Mouse (Mus musculus): Measurements from ENCODE around the gene Arvcf. TPM values are rescaled to one million over a fixed set of nuclear protein-coding genes. Genes with fewer than 3 reads are reported as not detected.

Gene Arvcf
- total RNA-seq, 2 experiments from 2014 or later, result 33.2 to 38.6 TPM

DNA sequence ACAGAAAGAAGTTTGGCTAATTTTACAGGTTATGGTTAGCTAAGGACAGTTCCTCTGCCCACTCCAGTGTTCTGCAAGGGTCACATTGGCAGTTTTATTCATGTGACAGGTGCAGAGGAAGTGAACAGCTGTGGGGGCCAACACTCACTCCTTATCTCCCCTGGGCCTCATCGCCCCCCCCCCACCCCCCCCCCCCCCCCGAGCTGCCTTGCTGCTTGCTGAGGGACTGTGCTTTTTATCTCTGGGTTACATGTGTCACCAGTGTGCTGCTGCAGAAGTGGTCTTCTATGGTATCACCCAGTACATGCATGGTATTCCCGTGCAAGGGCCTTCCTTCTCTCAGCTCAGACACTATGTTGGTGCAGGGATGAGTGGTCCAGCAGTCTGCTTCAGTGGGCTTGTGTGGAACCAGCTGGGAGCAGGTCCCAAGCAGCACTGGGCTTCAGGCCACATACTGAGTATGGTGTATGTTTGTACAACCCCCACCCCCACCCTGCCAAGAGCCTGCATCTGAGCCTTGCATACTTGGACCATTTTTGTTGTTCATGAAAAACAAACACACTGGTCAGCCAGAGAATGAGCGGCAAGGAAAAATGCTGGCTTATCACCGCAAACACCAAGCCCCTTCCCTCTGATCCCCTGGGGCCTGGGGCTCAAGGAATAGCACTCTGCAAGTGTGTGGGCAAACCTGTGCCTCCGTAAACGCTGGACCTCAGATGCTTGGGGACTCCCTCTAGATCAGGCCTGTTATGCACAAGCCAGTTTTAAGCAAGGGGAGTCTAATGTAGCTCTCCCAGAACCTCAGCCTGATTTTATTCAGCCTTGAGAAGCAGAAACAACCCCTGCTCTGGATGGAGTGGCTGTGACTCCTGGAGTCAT lies 40.0 kb downstream of the Arvcf start:
- no peak for DNase-seq (ENCODE audit: low spot score in 2 of 2)

DNA sequence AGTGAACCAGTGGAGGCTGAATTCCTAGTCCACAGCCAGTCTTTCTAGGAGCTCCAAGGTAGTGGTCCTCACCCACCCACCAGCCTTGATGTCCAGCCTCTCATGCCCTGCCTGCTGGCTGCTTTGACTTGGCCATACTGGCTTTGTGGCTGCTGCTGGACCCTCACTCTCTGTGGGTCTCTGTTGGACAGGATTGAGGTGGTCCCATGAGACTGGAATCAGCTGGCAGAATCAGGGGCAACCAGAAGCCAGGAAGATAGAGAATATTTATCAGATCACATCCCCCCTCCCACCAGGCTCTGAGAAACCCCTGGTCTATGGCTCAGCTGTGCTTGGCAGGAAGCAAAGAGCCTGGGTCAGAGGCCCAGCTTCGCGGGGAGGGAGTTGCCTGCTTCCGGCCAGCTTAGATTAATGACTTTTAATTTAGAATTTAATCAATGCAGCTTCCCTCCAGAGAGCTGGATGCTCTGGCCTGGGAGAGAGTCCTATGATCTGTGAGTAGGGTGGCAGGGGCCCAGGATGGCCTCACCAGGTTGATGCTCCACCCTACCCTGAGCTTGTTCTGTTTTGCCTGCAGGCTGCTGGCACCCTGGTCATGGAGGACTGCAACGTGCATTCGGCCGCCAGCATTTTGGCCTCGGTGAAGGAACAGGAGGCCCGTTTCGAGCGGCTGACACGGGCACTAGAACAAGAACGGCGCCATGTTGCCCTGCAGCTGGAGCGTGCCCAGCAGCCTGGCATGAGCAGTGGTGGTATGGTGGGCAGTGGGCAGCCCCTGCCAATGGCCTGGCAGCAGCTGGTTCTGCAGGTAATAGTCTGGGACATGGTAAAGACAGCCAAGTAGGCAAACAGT lies 40.8 kb downstream of the Arvcf start:
- DNase-seq (ENCODE audit: low spot score in 2 of 2), result no peak

DNA sequence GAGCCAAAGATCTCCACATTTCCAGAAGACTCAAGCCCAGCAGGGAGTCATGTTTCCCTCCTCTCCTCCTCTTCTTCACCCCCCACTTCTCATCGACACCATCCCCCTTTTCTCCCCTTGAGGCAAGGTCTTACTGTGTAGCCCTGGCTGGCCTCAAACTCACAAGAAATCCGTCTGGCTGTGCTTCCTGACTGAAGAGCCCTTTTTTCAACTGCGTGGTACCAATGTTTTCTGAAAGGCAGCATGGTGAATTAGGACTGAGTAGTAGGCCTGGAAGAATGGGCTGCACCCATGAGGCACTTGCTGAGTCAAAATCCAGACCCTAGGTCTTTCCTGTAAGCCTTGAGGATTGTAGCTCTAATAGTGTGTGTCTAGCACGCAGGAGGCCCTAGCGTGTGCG lies 42.4 kb downstream of the Arvcf start:
- DNase-seq (ENCODE audit: low spot score in 2 of 2), result no peak

DNA sequence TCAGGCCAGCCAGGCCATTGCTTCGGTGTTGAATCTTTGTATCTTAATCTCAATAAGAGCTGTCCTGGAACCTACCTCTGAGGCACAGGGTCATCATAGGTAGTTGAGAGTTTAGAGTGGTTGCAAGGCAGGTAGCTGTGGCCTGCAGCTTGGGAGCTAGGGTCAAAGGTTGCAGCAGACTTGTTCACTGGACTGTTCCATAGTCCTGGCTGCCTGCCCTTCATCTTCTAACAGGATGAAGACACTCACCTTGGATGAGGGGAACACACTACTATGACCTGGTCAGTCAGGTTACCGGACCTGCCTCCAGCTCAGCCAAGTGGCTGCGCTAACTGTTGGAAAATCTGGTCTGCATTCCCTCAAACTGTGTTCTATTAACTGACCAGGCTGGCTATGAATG lies 43.1 kb downstream of the Arvcf start:
- no peak for DNase-seq (ENCODE audit: low spot score in 2 of 2)

DNA sequence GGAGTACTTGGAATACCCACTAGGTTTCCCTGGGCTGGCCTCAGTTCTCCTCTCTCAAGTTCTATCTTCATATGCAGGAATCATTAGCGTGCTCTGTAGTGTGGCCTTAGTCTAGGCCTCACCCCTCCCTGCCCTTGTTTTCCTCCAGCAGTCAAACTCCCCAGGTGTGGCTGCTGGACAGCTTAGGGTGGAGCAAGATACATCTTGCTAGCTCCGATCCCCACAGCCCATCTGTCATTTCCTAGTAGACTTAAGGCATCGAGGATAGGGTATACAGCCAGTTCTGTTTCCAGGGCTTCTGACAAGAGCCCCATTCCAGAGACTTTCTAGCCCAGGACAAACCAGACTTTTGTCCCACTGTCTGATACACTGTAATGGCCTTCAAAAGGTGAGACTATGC lies 43.7 kb downstream of the Arvcf start:
- no peak for DNase-seq (ENCODE audit: low spot score in 2 of 2)

DNA sequence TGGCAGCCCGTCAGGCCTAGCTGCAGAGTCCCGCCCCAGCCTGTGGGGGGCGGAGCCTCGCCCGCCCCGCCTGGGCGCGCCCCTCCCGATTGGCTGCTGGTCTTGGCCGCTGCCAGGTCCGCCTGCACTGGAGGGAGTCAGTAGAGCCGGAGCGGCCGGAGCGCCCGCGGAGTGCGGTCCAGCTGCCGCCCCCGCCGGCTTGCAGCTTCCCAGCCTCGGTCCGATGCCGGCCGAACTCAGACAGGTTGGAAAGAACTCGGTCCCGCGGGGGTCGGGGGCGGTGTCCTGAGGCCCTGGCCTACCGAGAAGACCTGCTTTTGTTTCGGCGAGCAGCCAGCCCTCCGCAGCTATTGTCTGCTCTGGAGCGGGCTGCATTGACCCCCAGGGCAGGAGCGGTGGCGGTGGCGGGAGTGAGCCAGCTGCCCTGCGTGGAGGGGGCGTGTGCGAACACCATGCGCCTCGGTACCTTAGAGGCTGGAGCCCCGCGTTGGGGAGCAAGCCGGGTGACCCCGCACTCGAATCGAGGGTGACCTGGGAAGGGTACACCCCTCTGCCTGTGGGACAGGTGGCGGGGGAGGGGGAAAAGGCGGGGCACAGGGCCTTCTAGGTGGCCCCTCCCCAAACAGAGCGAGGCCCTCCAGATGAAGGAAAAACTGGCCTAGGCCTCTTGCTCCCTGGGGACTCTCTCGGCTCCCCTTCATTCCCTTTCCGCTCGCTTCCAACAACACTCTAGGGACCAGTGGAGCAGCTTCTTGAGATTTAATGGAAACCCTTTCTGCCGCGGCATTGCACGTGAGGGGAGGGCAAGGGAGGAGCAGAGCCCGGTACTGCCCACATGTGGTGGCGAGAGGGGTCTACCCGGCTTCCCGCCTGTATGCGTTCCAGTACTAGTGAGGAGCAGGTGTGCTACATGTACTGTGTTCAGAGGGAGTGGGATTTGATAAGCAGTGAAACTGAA lies 44.8 kb downstream of the Arvcf start:
- peak; percentile 52 to 74 for DNase-seq (ENCODE audit: low spot score in 2 of 2)

DNA sequence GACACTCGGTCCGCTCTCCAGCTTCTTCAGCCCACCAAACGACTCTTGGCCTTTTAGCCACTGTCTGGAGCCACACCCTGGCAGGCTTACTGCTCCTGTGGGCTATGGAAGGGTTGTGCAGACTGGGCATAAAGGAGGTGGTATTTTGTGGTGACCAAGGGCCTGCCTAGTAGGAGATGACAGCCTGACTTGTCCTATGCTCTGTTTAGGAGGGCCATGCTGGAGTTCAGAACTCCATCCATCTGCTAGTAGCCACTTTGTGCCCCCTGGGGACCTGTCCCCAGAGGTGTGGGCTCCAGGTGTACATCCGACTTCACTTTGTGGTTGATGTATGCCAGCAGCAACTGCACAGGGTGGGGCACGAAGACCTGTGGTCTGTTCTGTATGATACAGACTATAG lies 45.6 kb downstream of the Arvcf start:
- DNase-seq (ENCODE audit: low spot score in 2 of 2), result no peak

DNA sequence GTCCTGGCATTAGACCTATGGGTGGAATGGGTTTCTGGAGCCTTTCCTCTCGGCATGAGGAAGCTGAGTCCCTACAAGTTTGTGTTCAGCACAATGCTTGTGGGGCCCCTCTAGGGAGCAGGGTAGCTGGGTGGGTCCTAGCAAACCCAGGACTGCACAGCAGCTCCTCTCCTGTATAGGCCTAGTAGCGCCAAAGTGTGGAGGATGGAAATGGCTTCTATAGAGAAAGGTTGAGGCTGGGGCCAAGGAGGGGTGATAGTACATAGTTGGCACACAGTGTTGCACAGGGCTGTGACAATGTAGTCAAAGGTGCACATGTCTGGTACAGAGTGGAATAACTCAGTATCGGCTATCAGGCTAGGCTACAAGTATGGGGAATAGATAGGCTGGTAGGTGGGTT lies 46.1 kb downstream of the Arvcf start:
- DNase-seq (ENCODE audit: low spot score in 2 of 2), result no peak

DNA sequence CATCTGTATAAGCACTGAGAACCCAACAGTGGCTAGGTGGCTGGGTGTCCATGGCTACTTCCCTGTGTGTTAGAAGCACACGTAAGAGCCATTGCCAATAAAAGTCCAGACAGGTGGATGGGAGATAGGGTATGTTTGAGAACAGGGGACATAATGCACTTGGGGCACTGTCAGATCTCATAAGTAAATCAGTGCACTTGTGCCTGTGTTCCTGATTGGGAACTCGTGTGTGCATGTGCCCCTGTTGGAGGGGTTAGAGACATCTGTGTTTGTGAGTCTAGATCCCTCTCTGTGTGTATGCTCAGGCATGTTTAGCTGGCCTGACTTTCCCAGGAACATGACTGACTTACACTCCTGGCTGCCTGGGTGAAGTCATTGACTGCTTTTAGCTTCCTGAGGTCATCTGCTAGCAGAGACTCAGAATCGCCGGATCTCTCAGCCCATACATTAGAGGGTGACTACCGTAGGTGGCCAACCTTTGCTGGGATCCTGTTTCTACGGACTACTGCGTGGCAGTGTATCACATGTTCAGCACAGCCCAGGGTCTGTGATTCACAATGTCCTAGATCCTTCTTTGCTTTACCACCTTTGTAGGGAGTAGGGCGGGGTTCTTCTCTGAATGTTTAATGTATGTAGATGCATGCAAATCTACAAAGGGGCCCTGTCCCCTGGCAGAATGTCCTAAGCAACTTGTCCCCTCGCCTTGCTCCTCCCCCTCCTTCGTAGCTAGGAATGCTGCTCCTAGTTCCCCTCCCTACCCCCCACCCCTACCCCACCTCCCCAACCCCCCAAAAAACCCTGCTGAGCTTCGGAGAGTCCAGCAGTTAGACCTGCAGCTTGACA lies 47.0 kb downstream of the Arvcf start:
- no peak for DNase-seq (ENCODE audit: low spot score in 2 of 2)

DNA sequence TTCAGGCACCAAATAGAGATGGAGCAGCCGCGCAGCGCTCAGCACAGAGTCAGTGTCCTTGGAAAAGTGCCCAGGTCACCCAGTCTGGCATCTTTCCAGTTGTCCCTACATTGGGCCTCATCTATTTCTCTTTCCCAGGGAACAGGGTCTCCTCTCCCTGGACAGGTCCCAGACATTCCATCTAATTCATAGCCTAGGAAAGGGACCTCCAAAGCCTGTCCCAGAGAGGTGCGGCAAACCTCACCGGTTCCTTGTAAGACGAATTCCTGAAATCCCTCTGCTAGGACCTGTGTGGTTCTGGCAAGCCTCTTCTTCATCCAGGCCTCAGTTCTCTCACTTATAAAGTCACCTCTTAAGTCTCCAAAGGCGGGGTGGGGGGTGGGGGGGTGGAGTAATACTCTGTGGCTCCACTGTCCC lies 47.6 kb downstream of the Arvcf start:
- no peak for DNase-seq (ENCODE audit: low spot score in 2 of 2)

DNA sequence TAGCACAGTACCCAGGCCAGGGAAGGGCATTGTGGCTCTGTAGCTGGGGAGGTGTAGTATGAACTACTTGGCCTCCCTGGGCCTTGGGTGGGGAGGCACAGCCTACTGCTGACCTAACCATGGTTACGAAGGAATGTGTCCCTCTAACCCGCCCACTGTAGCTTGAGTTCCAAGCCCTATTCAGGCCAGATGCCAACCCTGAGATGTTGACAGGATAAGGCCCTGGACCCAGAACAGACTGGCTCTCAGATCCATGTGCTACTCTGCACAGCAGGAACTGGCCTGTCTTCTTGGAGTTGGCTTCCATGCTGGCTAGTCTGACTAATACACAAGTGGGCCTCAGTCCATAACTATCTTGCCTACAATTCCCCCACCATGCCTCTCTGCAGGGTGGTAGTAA lies 48.2 kb downstream of the Arvcf start:
- DNase-seq (ENCODE audit: low spot score in 2 of 2), result no peak

DNA sequence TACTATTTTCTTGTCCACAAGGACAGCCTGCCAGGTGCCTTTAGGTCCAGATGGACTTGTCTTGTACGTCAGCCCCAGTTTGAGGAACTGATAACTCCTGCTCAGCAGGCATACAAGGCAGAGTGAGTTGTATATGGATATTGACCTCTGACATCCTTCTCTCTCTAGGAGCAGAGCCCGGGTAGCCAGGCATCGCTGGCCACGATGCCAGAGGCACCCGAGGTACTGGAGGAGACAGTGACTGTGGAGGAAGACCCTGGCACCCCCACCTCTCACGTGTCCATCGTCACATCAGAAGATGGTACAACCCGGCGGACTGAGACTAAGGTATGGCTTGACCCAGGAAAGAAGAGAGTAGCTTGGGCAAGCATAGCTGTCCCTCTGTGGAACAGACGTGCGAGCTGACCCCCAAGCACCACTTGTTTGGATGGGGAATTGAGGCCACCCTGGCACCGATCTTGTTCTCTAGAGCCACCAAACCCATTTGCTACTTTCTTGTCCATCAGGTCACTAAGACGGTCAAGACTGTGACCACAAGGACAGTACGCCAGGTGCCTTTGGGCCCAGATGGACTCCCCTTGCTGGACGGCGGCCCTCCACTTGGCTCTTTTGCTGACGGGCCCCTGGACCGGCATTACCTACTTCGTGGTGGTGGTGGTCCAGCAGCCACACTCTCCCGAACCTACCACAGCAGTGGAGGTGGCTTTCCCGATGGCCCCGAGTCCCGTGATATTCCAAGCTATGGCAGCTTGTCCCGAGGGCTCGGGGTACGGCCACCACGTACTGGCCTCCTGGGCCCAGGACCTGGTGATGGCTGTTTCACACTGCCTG lies 49.0 kb downstream of the Arvcf start:
- DNase-seq (ENCODE audit: low spot score in 2 of 2), result no peak

DNA sequence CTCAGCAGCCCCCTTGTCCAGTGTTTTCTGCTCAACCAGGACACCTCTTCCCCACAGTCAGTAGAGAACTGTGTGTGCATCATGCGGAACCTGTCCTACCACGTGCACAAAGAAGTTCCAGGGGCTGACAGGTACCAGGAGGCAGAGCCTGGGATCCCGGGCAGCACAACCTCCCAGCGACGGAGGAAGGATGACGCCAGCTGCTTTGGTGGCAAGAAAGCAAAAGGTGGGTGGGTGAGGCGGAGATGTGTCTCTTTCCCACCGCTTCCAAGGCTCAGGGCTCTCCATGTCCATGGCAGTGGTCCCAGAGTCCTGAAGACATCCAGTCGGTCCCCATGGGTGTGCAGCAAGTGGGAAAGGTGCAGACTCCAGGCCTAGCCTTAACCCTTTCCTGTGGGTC lies 52.0 kb downstream of the Arvcf start:
- no peak for DNase-seq (ENCODE audit: low spot score in 2 of 2)

DNA sequence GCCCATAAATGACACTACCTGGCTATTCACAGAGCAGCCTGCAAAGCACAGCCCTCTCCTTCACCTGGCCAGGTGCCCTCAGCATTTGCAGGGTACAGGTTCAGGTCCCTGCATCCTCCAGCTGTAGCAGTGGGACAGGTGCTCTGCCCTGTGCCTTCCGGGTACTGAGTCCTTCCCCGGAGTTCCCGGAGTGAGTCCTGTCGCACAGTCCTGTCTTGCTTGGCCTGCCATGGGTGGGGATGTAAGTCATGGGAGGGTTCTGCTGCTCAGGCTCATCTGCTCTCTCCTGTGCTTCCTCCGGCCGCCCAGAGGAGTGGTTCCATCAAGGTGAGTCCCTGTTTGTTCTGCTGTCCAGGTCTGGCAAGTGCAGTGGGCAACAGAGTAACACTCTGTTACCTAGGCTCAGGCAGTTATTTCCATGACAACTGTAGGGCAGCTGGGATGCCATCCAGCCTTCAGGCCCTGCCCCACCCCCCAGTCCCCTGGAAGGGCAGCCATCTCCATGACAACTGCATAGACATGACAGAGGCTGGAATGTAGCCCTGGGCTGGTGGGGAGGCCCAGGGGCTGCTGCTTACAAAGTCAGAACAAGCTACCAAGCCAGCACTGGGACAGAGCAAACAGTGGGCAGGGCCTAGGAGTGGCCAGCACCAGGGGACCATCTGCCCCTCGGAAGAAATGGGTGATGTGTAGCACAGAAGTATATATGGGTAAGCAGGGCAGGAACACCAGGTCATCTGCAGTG lies 52.7 kb downstream of the Arvcf start:
- peak in 1 of 2 experiments; percentile 50 for DNase-seq (ENCODE audit: low spot score in 2 of 2)

DNA sequence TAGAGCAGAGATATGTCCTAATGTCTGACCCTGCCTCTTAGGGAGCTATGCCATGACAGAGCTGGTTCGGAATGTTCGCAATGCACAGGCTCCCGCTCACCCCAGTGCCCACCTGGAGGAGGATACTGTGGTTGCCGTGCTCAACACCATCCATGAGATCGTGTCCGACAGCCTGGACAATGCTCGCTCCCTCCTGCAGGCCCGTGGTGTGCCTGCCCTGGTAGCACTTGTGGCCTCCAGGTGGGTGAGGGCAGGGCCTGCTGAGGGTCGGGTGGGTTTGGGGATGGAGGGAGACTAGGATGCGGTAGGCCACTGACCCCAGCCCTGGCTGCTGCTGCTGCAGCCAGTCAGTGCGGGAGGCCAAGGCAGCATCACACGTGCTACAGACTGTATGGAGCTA lies 55.3 kb downstream of the Arvcf start:
- DNase-seq (ENCODE audit: low spot score in 2 of 2), result no peak

DNA sequence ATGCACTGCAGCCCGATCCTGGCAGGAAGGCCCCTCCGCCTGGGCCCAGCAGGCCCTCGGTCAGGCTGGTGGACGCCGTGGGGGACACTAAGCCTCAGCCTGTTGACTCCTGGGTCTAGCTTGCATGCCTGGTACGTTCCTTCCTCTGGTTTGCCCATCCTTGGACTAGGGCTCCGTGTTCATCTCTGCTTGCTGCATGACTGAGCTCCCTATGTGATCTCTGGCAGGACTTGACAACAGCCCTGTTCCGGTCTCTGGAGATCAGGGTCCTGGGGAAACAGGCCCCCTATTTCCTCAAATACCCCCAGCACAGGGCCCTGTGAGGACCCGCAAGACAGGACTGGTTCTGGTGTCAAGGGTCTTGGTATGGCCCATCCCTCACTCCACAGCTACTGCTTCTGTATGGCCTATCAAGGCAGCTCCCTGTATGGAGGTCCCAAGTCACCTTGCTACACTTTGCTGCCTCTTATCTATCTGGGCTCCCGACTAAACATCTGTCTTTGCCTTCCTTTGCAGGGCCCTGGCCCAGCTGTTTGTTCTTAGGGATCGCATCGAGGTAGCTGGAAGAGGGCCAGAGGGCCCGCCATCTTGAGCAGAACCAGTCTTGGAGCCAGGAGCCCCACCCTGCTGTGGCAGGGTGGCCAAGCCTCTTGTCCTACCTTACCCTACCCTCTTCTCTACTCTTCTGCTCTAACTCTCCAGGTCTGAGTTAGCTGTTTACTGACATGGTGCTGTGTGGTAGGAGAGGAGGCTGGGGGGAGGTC lies 57.3 kb downstream of the Arvcf start:
- DNase-seq (ENCODE audit: low spot score in 2 of 2), result no peak

DNA sequence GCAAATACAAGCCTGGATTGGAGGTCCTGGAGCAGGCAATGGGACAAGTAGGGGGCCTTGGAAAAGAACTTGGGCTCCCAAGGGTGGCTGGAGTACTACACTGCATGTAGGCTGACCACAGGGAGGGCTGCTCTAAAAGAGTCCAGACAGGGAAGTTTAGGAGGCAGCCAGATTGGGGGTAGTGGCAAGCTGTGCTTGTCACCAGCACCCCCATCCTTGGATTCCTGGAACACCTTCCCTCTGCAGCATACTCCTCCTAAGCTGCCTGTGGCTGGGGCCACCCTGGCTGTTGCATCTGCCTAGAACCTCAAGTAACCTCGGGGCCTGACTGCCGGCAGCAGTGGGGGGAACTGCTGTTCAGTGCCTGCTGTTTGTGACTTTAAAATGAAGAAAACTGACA lies 57.9 kb downstream of the Arvcf start:
- DNase-seq (ENCODE audit: low spot score in 2 of 2), result no peak

DNA sequence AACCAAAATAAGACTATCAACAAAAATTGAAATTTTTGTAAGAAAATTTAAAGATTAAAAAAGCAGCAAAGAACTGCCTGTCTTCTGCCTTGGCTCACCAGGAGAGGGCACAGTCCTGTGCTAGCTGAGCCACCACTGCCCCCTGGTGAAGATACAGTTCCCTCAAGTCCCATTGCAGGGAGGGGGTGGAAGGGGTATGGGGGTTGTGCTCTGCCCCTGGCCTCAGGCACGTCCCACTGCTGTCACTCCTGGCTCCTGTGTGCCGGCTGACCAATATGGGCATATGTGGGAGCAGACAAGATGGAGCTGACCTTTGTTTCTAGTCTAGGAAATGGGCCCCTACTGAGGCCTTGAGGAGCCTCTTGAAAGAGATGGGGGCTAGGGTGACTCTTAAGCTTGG lies 58.3 kb downstream of the Arvcf start:
- DNase-seq (ENCODE audit: low spot score in 2 of 2), result peak in 1 of 2 experiments; percentile 68

Data from layer of hippocampus, adult 18-20 months (tissue).